Mouse (Mus musculus) ES-E14 (cell line): ENCODE results near the gene Hist1h2ah. TPM values are rescaled to one million over a fixed set of nuclear protein-coding genes. Genes with fewer than 3 reads are reported as not detected.

Experiments
- DNase-seq: peaks from one replicate; pipeline ENCODE4 v3.0.0-alpha.2; 2013; ENCODE audit warnings: low read depth, low spot score
- H3K27ac ChIP-seq: 2 replicates; pipeline ENCODE4 v1.5.1; 2012; ENCODE audit warnings: low read depth, mild to moderate bottlenecking, low read length, moderate library complexity, mixed read lengths; ENCODE audit not compliant: poor library complexity, insufficient read depth, severe bottlenecking
- H3K36me3 ChIP-seq: 2 replicates; pipeline ENCODE4 v1.6.1; 2012; ENCODE audit warnings: mild to moderate bottlenecking, low read length, moderate library complexity, mixed read lengths; ENCODE audit not compliant: control insufficient read depth, poor library complexity, insufficient read depth, severe bottlenecking
- H3K4me1 ChIP-seq, 2 experiments: fragments of 150-350 bp in 1 of 2; sonication (generic) in 1 of 2; 2 replicates each; pipeline ENCODE4 v1.6.1; 2012; ENCODE audit warnings: low read length in 2 of 2, mild to moderate bottlenecking in 1 of 2, mixed read lengths in 1 of 2; ENCODE audit not compliant: control insufficient read depth in 2 of 2, insufficient read depth in 2 of 2, poor library complexity in 1 of 2
- H3K4me3 ChIP-seq, 2 experiments: fragments of 150-350 bp in 1 of 2; sonication (generic) in 1 of 2; 2 replicates each; pipeline ENCODE4 v1.5.1; 2012; ENCODE audit warnings: low read length in 2 of 2, low read depth in 1 of 2, mild to moderate bottlenecking in 1 of 2, mixed read lengths in 1 of 2; ENCODE audit not compliant: insufficient read depth in 1 of 2, poor library complexity in 1 of 2, severe bottlenecking in 1 of 2
- H3K9ac ChIP-seq: 2 replicates; pipeline ENCODE4 v1.6.1; 2012; ENCODE audit warnings: low read depth, mild to moderate bottlenecking, low read length, mixed read lengths; ENCODE audit not compliant: poor library complexity, insufficient read depth, severe bottlenecking
- H3K9me3 ChIP-seq: fragments of 150-350 bp; sonication (generic); 2 replicates; pipeline ENCODE4 v1.6.1; 2012; ENCODE audit warnings: low read depth, mild to moderate bottlenecking, low read length; ENCODE audit not compliant: control insufficient read depth, insufficient read depth
- CHD2 ChIP-seq: IDR thresholded peaks from 2 replicates; pipeline ENCODE4 v1.6.1; 2014; ENCODE audit warnings: mild to moderate bottlenecking, low read depth, low read length, inconsistent platforms
- HCFC1 ChIP-seq: IDR thresholded peaks from 2 replicates; pipeline ENCODE4 v1.6.1; 2012; ENCODE audit warnings: low read length, inconsistent platforms, borderline replicate concordance; ENCODE audit not compliant: insufficient read depth
- MAFK ChIP-seq: IDR thresholded peaks from 2 replicates; pipeline ENCODE4 v1.6.1; 2014; ENCODE audit warnings: mild to moderate bottlenecking, low read depth, low read length, inconsistent platforms; ENCODE audit not compliant: insufficient read depth
- ZC3H11A ChIP-seq: IDR thresholded peaks from 2 replicates; pipeline ENCODE4 v1.6.1; 2012; ENCODE audit warnings: low read depth, mild to moderate bottlenecking, inconsistent platforms, low read length, borderline replicate concordance
- ZNF384 ChIP-seq: IDR thresholded peaks from 2 replicates; pipeline ENCODE4 v1.6.1; 2012; ENCODE audit warnings: low read depth, low read length, inconsistent platforms
- in situ Hi-C, 2 experiments: fragments of 600-800 bp; cut with MboI; formaldehyde crosslinking; loops; one replicate each; pipeline ENCODE4 v1.15.1; 2025; ENCODE audit warnings: low sequenced_read_pairs in 2 of 2, inconsistent platforms in 1 of 2; ENCODE audit not compliant: unreplicated experiment in 2 of 2
- total RNA-seq: library from RNA; depleted of rRNA; stranded (reverse); fragments of 300-350 nt; gene quantifications from 2 replicates; pipeline ENCODE4 v1.2.3, GENCODE M21; 2012

Gene Hist1h2ah
- total RNA-seq, 1 experiment, result 1,543 TPM

DNA sequence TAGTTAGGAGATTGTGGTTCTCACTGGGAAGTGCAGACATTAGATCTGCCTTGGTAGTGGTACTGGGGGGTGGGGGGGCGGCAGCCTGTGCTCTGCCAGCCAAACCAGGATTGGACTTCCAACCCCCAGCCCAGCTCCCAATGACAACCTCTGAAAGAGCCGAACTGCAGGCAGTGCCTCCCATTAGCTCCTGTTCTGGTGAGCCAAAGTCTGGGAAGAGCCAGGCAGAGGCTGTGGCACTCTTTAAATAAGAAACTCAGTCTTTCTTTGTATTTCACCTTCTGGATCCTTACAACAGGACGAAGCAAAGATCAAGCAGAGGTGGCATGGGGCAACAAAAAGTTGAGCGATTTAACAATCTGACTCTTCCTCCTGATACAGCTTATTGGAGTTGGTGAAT is 36.2 kb downstream of the Hist1h2ah start:
- in situ Hi-C loops, result no loop called here
- no peaks in the 10 kb centered on the region for H3K9me3 ChIP-seq

DNA sequence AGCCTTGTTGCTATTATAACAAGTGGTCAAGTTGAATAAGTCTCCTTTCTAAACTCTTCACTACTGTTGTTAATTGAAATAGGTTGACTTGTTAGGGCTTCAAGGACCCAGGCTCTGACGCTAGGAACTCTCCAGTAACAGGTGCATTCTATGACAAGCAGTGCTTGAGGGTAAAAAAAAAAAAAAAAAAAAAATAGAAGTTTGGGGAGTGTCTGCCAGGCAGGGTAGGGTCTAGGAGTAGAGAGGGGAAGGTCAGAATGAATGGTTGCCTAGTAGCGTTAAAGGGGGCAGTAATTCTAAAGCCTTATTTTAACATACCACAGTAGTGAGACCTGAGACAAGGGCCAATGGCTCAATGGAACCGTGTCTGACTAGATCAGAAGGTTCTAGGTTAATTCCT is 37.0 kb downstream of the Hist1h2ah start:
- in situ Hi-C loops, result no loop called here
- no peak overlapping the region for H3K9ac ChIP-seq
- H3K9me3 ChIP-seq, result no peaks in the 10 kb centered on the region
- no peak overlapping the region for H3K4me3 ChIP-seq
- H3K36me3 ChIP-seq, result no peaks in the 10 kb centered on the region
- H3K27ac ChIP-seq, result no peak overlapping the region
- peak; percentile 80 for TF ChIP-seq ZNF384
- no peak for TF ChIP-seq CHD2
- no peak for DNase-seq
- H3K4me1 ChIP-seq, result peaks cover 2 to 7% of the 10 kb centered on the region in 2 experiments; a peak in 3 of 4 replicates

More for the DNA sequence above, 36.2 kb downstream of the Hist1h2ah start:
- H3K4me3 ChIP-seq, result no peak overlapping the region
- peaks cover 2 to 4% of the 10 kb centered on the region in 2 experiments; a peak in 2 of 4 replicates for H3K4me1 ChIP-seq
- H3K27ac ChIP-seq, result no peak overlapping the region
- TF ChIP-seq ZC3H11A (no peak), ZNF384 (no peak), HCFC1 (no peak), CHD2 (no peak), MAFK (no peak)
- no peaks in the 10 kb centered on the region for H3K36me3 ChIP-seq
- DNase-seq, result no peak
- no peak overlapping the region for H3K9ac ChIP-seq

GRCm38 (mm10) chr13:21997821-21998220 is 37.5 kb downstream of the Hist1h2ah start:
- peak; percentile 72 for TF ChIP-seq ZNF384
- TF ChIP-seq ZC3H11A, result no peak
- in situ Hi-C loops, result no loop called here
- no peak overlapping the region for H3K4me3 ChIP-seq

DNA sequence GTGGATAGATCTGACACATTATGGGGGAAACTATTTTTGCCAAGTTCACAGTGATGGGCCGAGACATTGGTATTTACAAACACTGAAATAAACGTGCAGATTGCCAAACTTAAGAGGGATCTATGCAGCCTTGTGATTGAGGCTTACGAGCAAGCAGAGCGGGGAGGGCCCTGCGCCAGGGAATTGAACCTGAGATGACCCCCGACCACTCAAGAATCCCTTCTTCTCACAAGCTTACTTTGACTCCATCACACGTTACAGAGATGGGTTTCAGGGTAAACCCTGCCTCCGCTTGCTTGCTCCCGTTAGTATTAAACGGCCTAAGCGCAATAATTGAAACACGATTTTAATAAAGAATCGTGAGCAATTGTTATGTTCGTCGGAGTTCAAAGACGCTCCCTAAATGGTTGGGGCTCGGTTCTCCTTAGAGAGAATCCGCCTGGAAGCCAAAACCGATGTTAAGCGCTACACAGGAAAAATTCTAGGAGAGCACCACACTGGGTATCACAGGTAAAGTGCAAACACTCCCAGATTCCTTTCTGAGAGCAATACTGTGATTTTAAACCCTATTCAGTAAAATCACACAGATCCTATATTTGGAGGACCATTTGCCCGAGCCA is 38.1 kb downstream of the Hist1h2ah start:
- Histone ChIP-seq H3K4me1 (peaks cover 5 to 8% of the 10 kb centered on the region in 2 experiments; a peak in 3 of 4 replicates), H3K9ac (no peak overlapping the region; the same call in 1 of the 2 replicates), H3K4me3 (peak overlapping the region; percentile 55 to 57), H3K36me3 (no peaks in the 10 kb centered on the region), H3K27ac (no peak overlapping the region), H3K9me3 (no peaks in the 10 kb centered on the region)
- DNase-seq, result no peak
- in situ Hi-C loops, result no loop called here
- TF ChIP-seq ZC3H11A (no peak), ZNF384 (no peak)

More at GRCm38 (mm10) chr13:21997821-21998220, 37.5 kb downstream of the Hist1h2ah start:
- no peak for DNase-seq
- no peak overlapping the region for H3K27ac ChIP-seq
- H3K36me3 ChIP-seq, result no peaks in the 10 kb centered on the region
- no peaks in the 10 kb centered on the region for H3K9me3 ChIP-seq
- peaks cover 5 to 8% of the 10 kb centered on the region in 2 experiments; a peak in 3 of 4 replicates for H3K4me1 ChIP-seq
- no peak overlapping the region for H3K9ac ChIP-seq

GRCm38 (mm10) chr13:21996840-21997185 is 38.6 kb downstream of the Hist1h2ah start:
- no peak for DNase-seq
- peaks cover 5 to 8% of the 10 kb centered on the region in 2 experiments; a peak in 3 of 4 replicates for H3K4me1 ChIP-seq
- in situ Hi-C loops, result no loop called here
- H3K4me3 ChIP-seq, result peak overlapping the region; percentile 55 to 57
- no peaks in the 10 kb centered on the region for H3K9me3 ChIP-seq
- H3K36me3 ChIP-seq, result no peaks in the 10 kb centered on the region
- 0 out of 2 replicates have a peak overlapping the region, but pooled peaks have one; percentile 7 for H3K9ac ChIP-seq
- H3K27ac ChIP-seq, result no peak overlapping the region
- TF ChIP-seq ZC3H11A (no peak), ZNF384 (no peak), MAFK (no peak)
